Mouse (Mus musculus): ENCODE measurements around the gene Crispld2.

Gene Crispld2

GRCm38 (mm10) chr8:119992249-119992648 lies at the start of gene Crispld2:
Gene Crispld2, plus strand, starts transcription at chr8:119992438.
- peak; percentile 99 for DNase-seq

GRCm38 (mm10) chr8:119943616-119944015 lies 48.6 kb upstream of the Crispld2 start:
- DNase-seq: no peak

- DNase-seq: peak; percentile 92
These were observed 48.0 kb upstream of the Crispld2 start for GRCm38 (mm10) chr8:119944096-119944811.

GRCm38 (mm10) chr8:119946326-119946865 lies 45.8 kb upstream of the Crispld2 start:
- DNase-seq: no peak

- DNase-seq: no peak
These were observed 44.6 kb upstream of the Crispld2 start for GRCm38 (mm10) chr8:119947653-119948052.

- no peak for DNase-seq
These were observed 43.9 kb upstream of the Crispld2 start for GRCm38 (mm10) chr8:119948340-119948739.

GRCm38 (mm10) chr8:119952282-119952681 lies 40.0 kb upstream of the Crispld2 start:
- DNase-seq: no peak

GRCm38 (mm10) chr8:119952747-119953146 lies 39.5 kb upstream of the Crispld2 start:
- no peak for DNase-seq

- no peak for DNase-seq
These were observed 36.9 kb upstream of the Crispld2 start for GRCm38 (mm10) chr8:119955333-119955732.

GRCm38 (mm10) chr8:119958076-119958475 lies 34.2 kb upstream of the Crispld2 start:
- no peak for DNase-seq

GRCm38 (mm10) chr8:119960531-119961104 lies 31.6 kb upstream of the Crispld2 start:
- DNase-seq: peak; percentile 96

- no peak for DNase-seq
These were observed 27.4 kb upstream of the Crispld2 start for GRCm38 (mm10) chr8:119964859-119965258.

- DNase-seq: no peak
These were observed 24.8 kb upstream of the Crispld2 start for GRCm38 (mm10) chr8:119967435-119967834.

- DNase-seq: no peak
These were observed 22.1 kb upstream of the Crispld2 start for GRCm38 (mm10) chr8:119970169-119970568.

- no peak for DNase-seq
These were observed 19.7 kb upstream of the Crispld2 start for GRCm38 (mm10) chr8:119972558-119972957.

- peak; percentile 91 for DNase-seq
These were observed 13.4 kb upstream of the Crispld2 start for GRCm38 (mm10) chr8:119978770-119979381.

GRCm38 (mm10) chr8:119981253-119981652 lies 11.0 kb upstream of the Crispld2 start:
- no peak for DNase-seq

- peak; percentile 87 for DNase-seq
These were observed 8.2 kb upstream of the Crispld2 start for GRCm38 (mm10) chr8:119984085-119984484.

- DNase-seq: no peak
These were observed 6.1 kb upstream of the Crispld2 start for GRCm38 (mm10) chr8:119986174-119986573.

- DNase-seq: peak; percentile 94
These were observed 4.2 kb upstream of the Crispld2 start for GRCm38 (mm10) chr8:119988087-119988486.

- DNase-seq: no peak
These were observed 1.9 kb downstream of the Crispld2 start for GRCm38 (mm10) chr8:119994114-119994513.

GRCm38 (mm10) chr8:119994556-119994955 lies 2.3 kb downstream of the Crispld2 start:
- DNase-seq: no peak

- DNase-seq: peak; percentile 93
These were observed 5.0 kb downstream of the Crispld2 start for GRCm38 (mm10) chr8:119997266-119997665.

- DNase-seq: peak; percentile 96
These were observed 8.2 kb downstream of the Crispld2 start for GRCm38 (mm10) chr8:120000461-120000860.

All from heart, adult 11 months (tissue).